Mouse (Mus musculus) erythroblast, adult 5-6 weeks (primary cell): ENCODE measurements around the gene Mast4. TPM values are rescaled to one million over a fixed set of nuclear protein-coding genes. Genes with fewer than 3 reads are reported as not detected.

Experiments
- ATAC-seq: replicated peaks from 2 replicates; pipeline ENCODE4 v1.8.0; 2016; ENCODE audit warnings: moderate number of reproducible peaks, mild to moderate bottlenecking, moderate TSS enrichment, inconsistent platforms; ENCODE audit not compliant: poor library complexity, low FRiP score, severe bottlenecking
- total RNA-seq, 2 experiments: library from RNA; stranded (forward) in 1 of 2; stranded (reverse) in 1 of 2; fragments of 150-400 nt in 1 of 2; fragments of 200-764, 138-1000 nt in 1 of 2; gene quantifications; 2 replicates each; pipeline versions ENCODE4 v1.2.3 to v1.2.4; 2015 to 2017; ENCODE audit warnings: low replicate concordance in 2 of 2

The Mast4 gene
- total RNA-seq, 2 experiments from 2014 or later, result 2.1 to 5.2 TPM

DNA sequence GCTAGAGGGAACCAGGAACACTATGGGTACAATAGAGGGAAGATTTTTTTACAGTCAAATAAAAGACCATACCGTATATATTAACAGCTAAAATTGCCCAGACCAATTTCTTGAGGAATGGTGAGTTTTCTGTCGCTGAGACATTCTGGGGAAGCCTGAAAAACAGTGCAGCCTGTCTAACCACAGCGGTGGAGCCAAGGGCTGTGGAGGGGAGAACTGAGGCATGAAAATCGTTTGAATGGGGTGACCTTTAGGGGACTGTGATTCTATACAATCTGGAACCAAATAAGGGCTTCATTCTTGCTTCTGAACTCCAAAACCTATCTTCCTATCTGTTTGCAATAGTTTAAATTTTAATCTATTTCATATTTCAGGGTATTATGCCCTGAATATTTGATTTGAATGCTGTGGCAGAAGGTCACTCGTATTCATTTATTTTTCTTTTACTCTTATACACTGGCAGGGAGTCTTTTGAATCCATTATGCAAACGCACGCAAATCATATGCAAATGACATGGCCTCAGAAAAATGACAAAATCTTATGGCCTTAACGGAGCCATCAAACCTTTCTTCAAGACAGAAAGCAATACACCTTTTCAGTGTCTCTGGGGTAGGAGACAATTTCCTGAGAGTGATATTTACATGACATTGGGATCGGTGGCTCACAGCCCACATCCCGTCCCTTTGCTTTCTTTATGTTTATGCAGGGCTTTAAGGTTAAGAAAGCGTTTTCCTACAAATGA lies 642.7 kb downstream of the Mast4 start:
- no peak for ATAC-seq

DNA sequence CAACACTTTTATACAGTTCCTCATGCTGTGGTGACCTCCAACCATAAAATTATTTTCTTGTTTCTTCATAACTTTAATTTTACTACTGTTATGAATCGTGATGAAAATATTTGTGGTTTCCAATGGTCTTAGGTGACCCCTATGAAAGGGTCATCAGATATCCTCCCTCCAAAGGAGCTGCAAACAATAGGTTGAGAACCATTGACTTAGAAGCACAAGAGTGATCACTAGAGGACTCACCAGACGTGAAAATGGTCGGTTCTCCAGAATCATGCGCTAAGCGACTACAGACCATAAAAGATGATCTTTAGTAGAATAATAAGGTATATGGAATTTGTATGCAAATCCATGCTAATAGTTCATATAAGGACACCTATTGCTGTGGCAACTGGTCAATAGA lies 644.1 kb downstream of the Mast4 start:
- no peak for ATAC-seq

DNA sequence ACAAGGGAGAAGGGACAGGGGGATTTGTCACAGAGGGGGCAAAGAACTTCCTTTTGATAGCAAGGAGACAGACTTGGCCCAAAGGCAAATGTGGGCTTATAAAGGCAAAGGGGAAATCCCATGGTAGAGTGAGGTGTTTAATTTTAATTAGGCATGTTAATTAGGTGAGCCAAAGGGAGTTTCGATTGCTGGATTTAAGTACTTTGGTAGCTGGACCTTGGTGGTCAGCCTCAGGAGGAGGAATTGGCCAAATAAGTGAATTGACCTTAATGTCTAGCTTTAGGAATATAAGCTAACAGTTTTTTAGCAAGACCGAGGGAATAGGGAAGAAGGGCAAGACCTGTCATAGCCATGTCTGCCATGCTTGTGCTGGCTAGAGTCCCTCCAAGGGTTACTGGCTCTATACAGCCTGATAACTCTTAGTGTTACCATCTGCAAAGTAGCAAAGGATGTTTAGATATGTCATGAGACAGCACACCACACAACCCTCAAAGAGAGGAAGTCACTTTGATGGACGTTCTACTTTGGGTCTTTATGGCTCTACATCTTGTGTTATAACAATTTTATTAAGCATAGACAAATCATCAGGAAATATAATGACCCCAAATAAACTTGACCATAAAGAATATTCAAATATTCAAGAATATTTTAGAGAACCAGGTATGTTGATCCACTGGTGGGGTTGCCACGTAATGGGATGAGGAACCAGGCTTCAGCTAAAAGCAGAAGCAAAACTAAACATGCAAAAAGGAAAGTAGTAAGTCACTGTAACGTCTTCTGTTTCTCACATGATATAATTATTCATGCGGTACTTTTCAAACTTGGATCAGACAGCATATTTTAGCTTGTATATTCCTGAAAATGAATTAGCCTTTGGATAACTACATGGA lies 644.9 kb downstream of the Mast4 start:
- ATAC-seq, result no peak

DNA sequence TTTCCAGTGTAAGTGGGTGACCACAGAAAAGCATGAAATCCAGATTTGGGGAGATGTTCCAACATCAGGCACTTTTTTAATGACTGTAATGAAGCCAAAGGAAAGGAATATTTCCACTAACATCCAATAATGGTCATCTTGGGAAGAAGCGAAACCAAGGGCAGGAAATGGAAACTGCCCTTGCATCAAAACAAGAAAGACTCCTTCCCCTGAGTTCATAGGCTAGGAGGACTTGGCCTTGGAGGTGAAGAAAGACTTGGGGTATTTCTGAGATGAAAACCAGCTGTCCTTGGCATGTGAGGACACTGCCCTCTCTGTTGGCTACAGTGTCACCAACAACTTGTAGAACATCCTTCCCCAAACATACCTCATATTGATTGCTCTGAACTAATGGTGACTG lies 646.2 kb downstream of the Mast4 start:
- no peak for ATAC-seq

DNA sequence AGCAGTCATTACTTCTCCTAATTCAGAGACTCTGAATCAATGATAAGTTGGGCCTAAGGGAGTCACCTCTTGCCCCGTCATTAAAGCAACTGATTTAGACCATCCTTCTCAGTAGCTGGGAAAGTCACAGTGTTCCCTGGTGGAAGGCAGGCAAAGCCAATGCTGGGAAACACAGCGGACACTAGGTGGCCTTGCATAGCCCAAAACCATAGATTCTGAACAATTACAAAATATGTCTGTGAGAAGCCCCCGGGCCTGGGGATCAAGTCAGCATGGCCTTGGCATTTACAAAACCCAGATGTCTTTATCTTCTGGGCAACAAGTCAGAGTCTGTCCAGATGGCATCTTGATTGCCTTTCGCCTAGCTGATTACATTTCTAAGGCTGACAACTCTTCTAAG lies 649.4 kb downstream of the Mast4 start:
- no peak for ATAC-seq
